In genomic region chr15:34021857-34022256, GRCm38 (mm10) we compare ENCODE assay signal across 8 mouse cellular contexts.
DNase-seq lines count a peak whose midpoint lies in the region; ATAC-seq and TF ChIP-seq lines count a peak whose summit lies in the region.

No protein-coding gene starts in this region.

- no peak overlapping the region for H3K4me2 ChIP-seq in lung, embryonic 14.5 days

- no peaks in the 10 kb centered on the region for H3K27me3 ChIP-seq in C2C12 (ENCODE audit: control insufficient read depth, insufficient read depth, insufficient read length)
- H3K27me3 ChIP-seq in lung, embryonic 14.5 days (ENCODE audit: insufficient read depth, low read length), result no peaks in the 10 kb centered on the region

- no peak overlapping the region for H3K9ac ChIP-seq in lung, embryonic 14.5 days

- no peaks in the 10 kb centered on the region for H3K4me1 ChIP-seq in lung, embryonic 14.5 days (ENCODE audit: insufficient read depth)

- H3K79me3 ChIP-seq in C2C12 (ENCODE audit: low read depth), result no peaks in the 10 kb centered on the region

- H3K79me2 ChIP-seq in C2C12 (ENCODE audit: control insufficient read depth, insufficient read depth), result no peaks in the 10 kb centered on the region

- peak; percentile 60 for TF ChIP-seq CTCF in C2C12 (IDR thresholded peaks at IDR 0.05; ENCODE audit: control insufficient read depth, insufficient read depth, insufficient read length)
- TF ChIP-seq CTCF in lung, embryonic 14.5 days (IDR thresholded peaks at IDR 0.05; ENCODE audit: low read depth), result peak; percentile 85

- H3K4me3 ChIP-seq in C2C12 (ENCODE audit: insufficient read depth, poor library complexity, severe bottlenecking), result no peak overlapping the region
- no peak overlapping the region for H3K4me3 ChIP-seq in lung, embryonic 14.5 days (ENCODE audit: low read depth, low read length)

- peak; percentile 77 for DNase-seq in adrenal gland, adult 2 months
- DNase-seq in embryo, embryonic 10.5 days (ENCODE audit: low spot score), result peak; percentile 80
- peak; percentile 66 for DNase-seq in gastrocnemius, postnatal 4 days (ENCODE audit: low spot score in 2 of 2)
- DNase-seq in kidney, postnatal 36 days, result peak; percentile 49 to 86
- peak; percentile 83 for DNase-seq in lung, embryonic 14.5 days
- DNase-seq in ovary, postnatal 14 days (ENCODE audit: low spot score), result peak; percentile 68
- peak; percentile 56 for DNase-seq in thymus, postnatal 25 days

- no peaks in the 10 kb centered on the region for H3K36me3 ChIP-seq in C2C12 (ENCODE audit: control insufficient read depth, insufficient read depth)
- no peaks in the 10 kb centered on the region for H3K36me3 ChIP-seq in lung, embryonic 14.5 days (ENCODE audit: insufficient read depth)

- H3K27ac ChIP-seq in lung, embryonic 14.5 days (ENCODE audit: low read depth), result no peak overlapping the region

- no peaks in the 10 kb centered on the region for H3K9me3 ChIP-seq in lung, embryonic 14.5 days (ENCODE audit: low read depth, low read length)

- WGBS in lung, embryonic 14.5 days, result 27% methylated on average over 11 of the region's 11 CpGs

- H3ac ChIP-seq in C2C12 (ENCODE audit: control insufficient read depth, insufficient read length, low read depth), result no peak overlapping the region

- ATAC-seq in lung, embryonic 14.5 days (ENCODE audit: insufficient read depth), result no peak

TF ChIP-seq in C2C12, 6 proteins besides CTCF, POLR2A, EP300 and RAD21:
- TF ChIP-seq MAX (IDR thresholded peaks at IDR 0.05), result no peak
- TF ChIP-seq USF1 (IDR thresholded peaks at IDR 0.05; ENCODE audit: low read depth), result no peak
- no peak for TF ChIP-seq MYOG (IDR thresholded peaks at IDR 0.05; ENCODE audit: control insufficient read depth, extremely low read depth, insufficient read length)
- peak; percentile 50 for TF ChIP-seq CEBPB (IDR thresholded peaks at IDR 0.05; ENCODE audit: low read depth)
TF ChIP-seq in C2C12: peak in this region for 1.
